Mouse (Mus musculus) E14TG2a.4 (cell line): ENCODE measurements at regions not wholly inside any gene's neighbourhood (a gene's known extent, or its start where the extent isn't known, plus 50 kb on each side); places are given as distances from the start of the nearest gene placed in this dataset.

Experiments used
- H3K27me3 ChIP-seq: 2 replicates; pipeline ENCODE4 v1.6.1; 2014; ENCODE audit warnings: low read length, control low read depth; ENCODE audit not compliant: insufficient read depth
- H3K36me3 ChIP-seq: 2 replicates; pipeline ENCODE4 v1.6.1; 2014; ENCODE audit warnings: low read length, control low read depth; ENCODE audit not compliant: insufficient read depth
- H3K4me1 ChIP-seq: replicated peaks from 2 replicates; pipeline ENCODE4 v1.6.1; 2014; ENCODE audit warnings: low read depth, low read length, control low read depth
- H3K4me3 ChIP-seq: replicated peaks from 2 replicates; pipeline ENCODE4 v1.5.1; 2014; ENCODE audit warnings: mild to moderate bottlenecking, low read length
- H3K9me3 ChIP-seq: 2 replicates; pipeline ENCODE4 v1.6.1; 2014; ENCODE audit warnings: low read length, control low read depth
- CTCF ChIP-seq: conservative IDR thresholded peaks from 2 replicates; pipeline ENCODE4 v1.5.1; 2014; ENCODE audit warnings: low read length
- NANOG ChIP-seq: IDR thresholded peaks from 2 replicates; pipeline ENCODE4 v1.6.1; 2014; ENCODE audit warnings: borderline replicate concordance, low read length, mixed read lengths
- POU5F1 ChIP-seq: IDR thresholded peaks from 2 replicates; pipeline ENCODE4 v1.6.1; 2014; ENCODE audit warnings: low read length, borderline replicate concordance

GRCm38 (mm10) chr11:71900816-71901215, 136.5 kb downstream of the Aipl1 start:
- Histone ChIP-seq H3K27me3 (no peaks in the 10 kb centered on the region; the same call in 1 of the 2 replicates), H3K4me3 (no peak overlapping the region), H3K36me3 (no peaks in the 10 kb centered on the region), H3K4me1 (no peaks in the 10 kb centered on the region), H3K9me3 (peaks cover 6% of the 10 kb centered on the region)
- TF ChIP-seq POU5F1 (no peak), CTCF (no peak), NANOG (no peak)

GRCm38 (mm10) chr11:71897551-71897950, 139.8 kb downstream of the Aipl1 start:
- Histone ChIP-seq H3K27me3 (no peaks in the 10 kb centered on the region; the same call in 1 of the 2 replicates), H3K4me1 (no peaks in the 10 kb centered on the region), H3K36me3 (no peaks in the 10 kb centered on the region), H3K9me3 (no peaks in the 10 kb centered on the region), H3K4me3 (no peak overlapping the region)
- no peak for TF ChIP-seq POU5F1
- no peak for TF ChIP-seq CTCF

GRCm38 (mm10) chr11:71897141-71897540, 140.2 kb downstream of the Aipl1 start:
- H3K36me3 ChIP-seq = no peaks in the 10 kb centered on the region
- no peaks in the 10 kb centered on the region for H3K4me1 ChIP-seq
- no peaks in the 10 kb centered on the region; the same call in 1 of the 2 replicates for H3K27me3 ChIP-seq
- TF ChIP-seq NANOG = no peak
- no peak for TF ChIP-seq CTCF
- no peak for TF ChIP-seq POU5F1
- no peak overlapping the region for H3K4me3 ChIP-seq
- H3K9me3 ChIP-seq = no peaks in the 10 kb centered on the region

- no peaks in the 10 kb centered on the region for H3K4me1 ChIP-seq
- H3K36me3 ChIP-seq = no peaks in the 10 kb centered on the region
- H3K4me3 ChIP-seq = no peak overlapping the region
- H3K9me3 ChIP-seq = no peaks in the 10 kb centered on the region
- no peaks in the 10 kb centered on the region; the same call in 1 of the 2 replicates for H3K27me3 ChIP-seq
- TF ChIP-seq NANOG = no peak
- no peak for TF ChIP-seq CTCF
- no peak for TF ChIP-seq POU5F1
These were observed 141.5 kb downstream of the Wscd1 start for GRCm38 (mm10) chr11:71891181-71891580.

GRCm38 (mm10) chr11:71889161-71889560, 139.4 kb downstream of the Wscd1 start:
- Histone ChIP-seq H3K27me3 (no peaks in the 10 kb centered on the region; the same call in 1 of the 2 replicates), H3K4me1 (no peaks in the 10 kb centered on the region), H3K36me3 (no peaks in the 10 kb centered on the region), H3K9me3 (no peaks in the 10 kb centered on the region), H3K4me3 (no peak overlapping the region)
- TF ChIP-seq CTCF (no peak), POU5F1 (no peak), NANOG (no peak)

- Histone ChIP-seq H3K9me3 (no peaks in the 10 kb centered on the region), H3K36me3 (no peaks in the 10 kb centered on the region), H3K27me3 (no peaks in the 10 kb centered on the region; the same call in 1 of the 2 replicates), H3K4me1 (no peaks in the 10 kb centered on the region), H3K4me3 (no peak overlapping the region)
- TF ChIP-seq NANOG (no peak), CTCF (no peak), POU5F1 (no peak)
These were observed 137.5 kb downstream of the Wscd1 start for GRCm38 (mm10) chr11:71887211-71887610.

GRCm38 (mm10) chr11:71886771-71887170, 137.1 kb downstream of the Wscd1 start:
- Histone ChIP-seq H3K9me3 (no peaks in the 10 kb centered on the region), H3K4me3 (no peak overlapping the region), H3K4me1 (no peaks in the 10 kb centered on the region), H3K27me3 (no peaks in the 10 kb centered on the region; the same call in 1 of the 2 replicates), H3K36me3 (no peaks in the 10 kb centered on the region)
- TF ChIP-seq CTCF = no peak
- no peak for TF ChIP-seq NANOG
- no peak for TF ChIP-seq POU5F1

GRCm38 (mm10) chr11:71884861-71885260, 135.1 kb downstream of the Wscd1 start:
- no peaks in the 10 kb centered on the region for H3K36me3 ChIP-seq
- TF ChIP-seq CTCF (no peak), POU5F1 (no peak), NANOG (no peak)
- H3K9me3 ChIP-seq = no peaks in the 10 kb centered on the region
- H3K27me3 ChIP-seq = no peaks in the 10 kb centered on the region; the same call in 1 of the 2 replicates
- no peak overlapping the region for H3K4me3 ChIP-seq
- no peaks in the 10 kb centered on the region for H3K4me1 ChIP-seq

- H3K27me3 ChIP-seq = no peaks in the 10 kb centered on the region
- no peaks in the 10 kb centered on the region for H3K4me1 ChIP-seq
- TF ChIP-seq CTCF (no peak), NANOG (no peak), POU5F1 (no peak)
- no peaks in the 10 kb centered on the region for H3K36me3 ChIP-seq
- no peaks in the 10 kb centered on the region for H3K9me3 ChIP-seq
- H3K4me3 ChIP-seq = no peak overlapping the region
These were observed 132.1 kb downstream of the Wscd1 start for GRCm38 (mm10) chr11:71881841-71882240.
